Mouse (Mus musculus) liver, postnatal 0 days (tissue): ENCODE measurements around the gene Edil3.

Source experiments
- CTCF ChIP-seq: sonication (generic); IDR thresholded peaks from 2 replicates; pipeline ENCODE4 v1.5.1; 2016; ENCODE audit warnings: antibody characterized with exemption, low read depth
- EP300 ChIP-seq: IDR thresholded peaks from 2 replicates; pipeline ENCODE4 v1.6.1; 2016; ENCODE audit warnings: antibody characterized with exemption, low read depth, mild to moderate bottlenecking

- TF ChIP-seq CTCF (no peak), EP300 (no peak)
These were observed 69.5 kb downstream of the Edil3 start for GRCm38 (mm10) chr13:88890728-88891127.
